Mouse (Mus musculus): ENCODE data around the gene Foxj1. TPM values are rescaled to one million over a fixed set of nuclear protein-coding genes. Genes with fewer than 3 reads are reported as not detected.
A peak's percentile ranks its signal among the peaks of the same experiment; 100 is the strongest.

Gene Foxj1
- total and polyA plus RNA-seq, 3 experiments, result 0.26 to 3.0 (median 2.6) TPM

- no peak for TF ChIP-seq JUN (IDR thresholded peaks at IDR 0.05; ENCODE audit: insufficient read depth, low read depth, low read length)
- TF ChIP-seq CHD2 (IDR thresholded peaks at IDR 0.05; ENCODE audit: low read length), result no peak
- no peak for TF ChIP-seq EP300 (IDR thresholded peaks at IDR 0.05; ENCODE audit: low read length)
- peak; percentile 23; the same call in 1 of the 2 replicates for TF ChIP-seq TCF12 (IDR thresholded peaks at IDR 0.05; ENCODE audit: low read depth, low read length)
- no peak for TF ChIP-seq MEF2A (IDR thresholded peaks at IDR 0.05; ENCODE audit: borderline replicate concordance, low read depth, low read length)
- TF ChIP-seq CHD1 (IDR thresholded peaks at IDR 0.05; ENCODE audit: low read depth, low read length), result peak; percentile 86; the same call in 1 of the 2 replicates
- TF ChIP-seq ETS1 (conservative IDR thresholded peaks at IDR 0.05; ENCODE audit: low read depth, low read length), result no peak
- no peak for TF ChIP-seq E2F4 (IDR thresholded peaks at IDR 0.05; ENCODE audit: insufficient replicate concordance, low read depth, low read length)
- Histone ChIP-seq H3K27ac (ENCODE audit: insufficient read depth, low read depth) (no peak overlapping the region), H3K4me3 (replicated peaks in 1 of 3; ENCODE audit: low read depth in 2 of 3, low read length in 2 of 3, poor library complexity in 1 of 3) (no peak overlapping the region), H3K36me3 (replicated peaks in 1 of 2; ENCODE audit: control insufficient read depth in 1 of 2, insufficient read depth in 1 of 2, low read length in 1 of 2) (no peaks in the 10 kb centered on the region), H3K27me3 (replicated peaks) (no peaks in the 10 kb centered on the region), H3K79me2 (replicated peaks; ENCODE audit: control insufficient read depth, extremely low read depth, insufficient read depth, poor library complexity, severe bottlenecking) (no peaks in the 10 kb centered on the region), H3K4me1 (ENCODE audit: control insufficient read depth in 1 of 2, insufficient read depth in 2 of 2) (peaks cover 36 to 57% of the 10 kb centered on the region in 2 experiments), H3K4me2 (ENCODE audit: insufficient read depth, low read depth, poor library complexity, severe bottlenecking) (no peak overlapping the region), H3K9me3 (replicated peaks; ENCODE audit: low read length) (no peaks in the 10 kb centered on the region), H3K9ac (ENCODE audit: insufficient read depth, low read depth) (no peak overlapping the region)
- dilution Hi-C loops (cut with MboI; ENCODE audit: extremely low pct_ligation_motif_present, extremely low pct_unique_long_range_greater_than_20kb, low sequenced_read_pairs), result no loop called here
- in situ Hi-C loops (cut with MboI; ENCODE audit: low pct_ligation_motif_present, low pct_unique_long_range_greater_than_20kb, low sequenced_read_pairs), result loop anchor here (10.0 kb wide), 1 partner anchor 208 kb away; the partner anchor contains the start of gene Sphk1
- no peak for DNase-seq (ENCODE audit: extremely low read depth)
Observed at GRCm38 (mm10) chr11:116326963-116327603, 8.1 kb downstream of the Foxj1 start.

DNA sequence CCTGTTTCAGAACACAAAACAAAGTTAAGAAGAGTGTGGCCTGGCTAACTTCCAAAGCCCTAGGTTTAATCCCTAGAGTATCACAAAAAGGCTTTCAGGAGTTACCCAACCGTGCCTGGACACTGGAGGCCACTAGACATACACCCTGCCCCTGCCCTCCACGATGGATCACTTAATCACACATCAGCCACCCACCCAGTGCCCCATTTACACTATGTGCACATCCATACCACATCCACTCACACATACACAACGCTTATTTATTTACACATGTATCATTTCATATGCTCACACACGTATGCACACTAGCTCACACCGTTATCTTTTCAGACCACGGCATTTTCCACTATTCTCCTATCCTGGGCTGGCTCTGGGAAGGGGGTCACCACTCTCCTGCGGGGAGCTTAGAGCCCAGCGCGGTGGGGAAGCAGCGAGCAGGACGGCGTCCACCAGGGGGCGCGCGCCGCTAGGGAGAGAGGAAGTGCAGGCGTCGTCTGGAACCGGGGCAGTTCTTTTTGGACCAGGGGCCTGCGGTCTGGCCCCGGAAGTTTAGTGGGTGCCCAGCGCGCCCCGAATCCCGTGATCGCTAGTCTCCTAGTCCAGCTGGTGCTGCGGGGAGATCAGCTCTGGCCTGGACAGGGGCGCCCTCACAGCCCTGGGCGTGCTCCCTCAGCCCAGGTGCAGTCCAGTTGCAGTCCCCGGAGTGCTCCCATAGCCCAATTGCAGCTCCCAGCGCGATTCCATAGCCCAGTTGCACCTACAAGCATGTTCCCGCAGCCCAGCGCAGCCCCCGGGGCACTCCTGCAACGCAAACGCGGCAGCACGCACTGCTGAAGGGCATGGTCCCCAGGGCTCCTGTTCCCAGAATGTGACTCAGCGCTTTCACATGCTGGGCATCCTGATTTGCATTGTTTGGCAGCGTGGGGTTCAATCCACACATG, 16.2 kb downstream of the Foxj1 start:
- H3K36me3 ChIP-seq (replicated peaks in 1 of 2; ENCODE audit: control insufficient read depth in 1 of 2, insufficient read depth in 1 of 2, low read length in 1 of 2), result no peaks in the 10 kb centered on the region
- TF ChIP-seq RCOR1 (conservative IDR thresholded peaks at IDR 0.05; ENCODE audit: low read depth, low read length), result no peak
- TF ChIP-seq NRF1 (IDR thresholded peaks at IDR 0.05; ENCODE audit: low read depth, low read length), result no peak
- TF ChIP-seq KAT2A (IDR thresholded peaks at IDR 0.05; ENCODE audit: insufficient replicate concordance, low read length), result no peak
- TF ChIP-seq ZKSCAN1 (IDR thresholded peaks at IDR 0.05; ENCODE audit: borderline replicate concordance, low read depth, low read length), result no peak
- TF ChIP-seq GABPA (IDR thresholded peaks at IDR 0.05; ENCODE audit: insufficient replicate concordance, low read depth, low read length), result no peak
- TF ChIP-seq HCFC1 (IDR thresholded peaks at IDR 0.05; ENCODE audit: low read depth, low read length), result peak; percentile 48
- TF ChIP-seq PAX5 (IDR thresholded peaks at IDR 0.05; ENCODE audit: low read length), result no peak
- peak; percentile 31; the same call in 1 of the 2 replicates for TF ChIP-seq MYC (IDR thresholded peaks at IDR 0.05; ENCODE audit: low read depth, low read length)
- no peak for TF ChIP-seq JUND (conservative IDR thresholded peaks at IDR 0.05; ENCODE audit: low read depth, low read length)
- no peak for TF ChIP-seq JUN (IDR thresholded peaks at IDR 0.05; ENCODE audit: insufficient read depth, low read depth, low read length)
- TF ChIP-seq POLR2AphosphoS2 (IDR thresholded peaks at IDR 0.05; ENCODE audit: low read depth, low read length), result no peak
- peak; percentile 79 for TF ChIP-seq ELF1 (IDR thresholded peaks at IDR 0.05; ENCODE audit: low read depth, low read length)
- peak; percentile 82 for TF ChIP-seq SIN3A (IDR thresholded peaks at IDR 0.05; ENCODE audit: low read length)
- TF ChIP-seq BHLHE40 (IDR thresholded peaks at IDR 0.05; ENCODE audit: low read depth, low read length), result peak; percentile 82
- TF ChIP-seq ZMIZ1 (IDR thresholded peaks at IDR 0.05; ENCODE audit: low read depth, low read length), result no peak
- peak; percentile 98 for TF ChIP-seq RAD21 (IDR thresholded peaks at IDR 0.05; ENCODE audit: low read depth, low read length)
- TF ChIP-seq CHD2 (IDR thresholded peaks at IDR 0.05; ENCODE audit: low read length), result 0 out of 2 replicates have a peak, but pooled peaks have one; percentile 6
- TF ChIP-seq MAX (IDR thresholded peaks at IDR 0.05; ENCODE audit: low read length), result peak; percentile 58; the same call in 1 of the 2 replicates
- peak; percentile 31; the same call in 1 of the 2 replicates for TF ChIP-seq ETS1 (conservative IDR thresholded peaks at IDR 0.05; ENCODE audit: low read depth, low read length)
- no peak for TF ChIP-seq POLR2A (IDR thresholded peaks at IDR 0.05; ENCODE audit: low read depth, low read length)
- TF ChIP-seq CTCF (conservative IDR thresholded peaks at IDR 0.05 in 1 of 2, IDR thresholded peaks at IDR 0.05 in 1 of 2; ENCODE audit: low read depth in 2 of 2, low read length in 2 of 2), result peak; percentile 20 to 98; a peak in 2 of 4 replicates
- no peak for TF ChIP-seq USF2 (conservative IDR thresholded peaks at IDR 0.05; ENCODE audit: low read depth, low read length)
- no peak for TF ChIP-seq NELFE (IDR thresholded peaks at IDR 0.05; ENCODE audit: low read depth, low read length)
- TF ChIP-seq SMC3 (IDR thresholded peaks at IDR 0.05; ENCODE audit: low read depth, low read length), result peak; percentile 100

More for the DNA sequence above, 16.2 kb downstream of the Foxj1 start:
- dilution Hi-C loops (cut with MboI; ENCODE audit: extremely low pct_ligation_motif_present, extremely low pct_unique_long_range_greater_than_20kb, low sequenced_read_pairs), result no loop called here
- Histone ChIP-seq H3K27ac (ENCODE audit: insufficient read depth, low read depth) (peak overlapping the region; percentile 15), H3K4me2 (ENCODE audit: insufficient read depth, low read depth, poor library complexity, severe bottlenecking) (peak overlapping the region; percentile 70), H3K27me3 (replicated peaks) (no peaks in the 10 kb centered on the region), H3K4me3 (replicated peaks in 1 of 3; ENCODE audit: low read depth in 2 of 3, low read length in 2 of 3, poor library complexity in 1 of 3) (peak overlapping the region in 2 of 3 experiments; percentile 31 to 32), H3K9ac (ENCODE audit: insufficient read depth, low read depth) (peak overlapping the region; percentile 47), H3K79me2 (replicated peaks; ENCODE audit: control insufficient read depth, extremely low read depth, insufficient read depth, poor library complexity, severe bottlenecking) (no peaks in the 10 kb centered on the region), H3K4me1 (ENCODE audit: control insufficient read depth in 1 of 2, insufficient read depth in 2 of 2) (peaks cover 14 to 16% of the 10 kb centered on the region in 2 experiments), H3K9me3 (replicated peaks; ENCODE audit: low read length) (no peaks in the 10 kb centered on the region)
- in situ Hi-C loops (cut with MboI; ENCODE audit: low pct_ligation_motif_present, low pct_unique_long_range_greater_than_20kb, low sequenced_read_pairs), result loop anchor here (5.0 kb wide), 1 partner anchor 128 kb away; no protein-coding TSS in a partner anchor
- DNase-seq (ENCODE audit: extremely low read depth), result peak; percentile 85

Measured in CH12.LX (cell line).